16 mouse cellular contexts compared by ENCODE assay signal in the genomic region with DNA sequence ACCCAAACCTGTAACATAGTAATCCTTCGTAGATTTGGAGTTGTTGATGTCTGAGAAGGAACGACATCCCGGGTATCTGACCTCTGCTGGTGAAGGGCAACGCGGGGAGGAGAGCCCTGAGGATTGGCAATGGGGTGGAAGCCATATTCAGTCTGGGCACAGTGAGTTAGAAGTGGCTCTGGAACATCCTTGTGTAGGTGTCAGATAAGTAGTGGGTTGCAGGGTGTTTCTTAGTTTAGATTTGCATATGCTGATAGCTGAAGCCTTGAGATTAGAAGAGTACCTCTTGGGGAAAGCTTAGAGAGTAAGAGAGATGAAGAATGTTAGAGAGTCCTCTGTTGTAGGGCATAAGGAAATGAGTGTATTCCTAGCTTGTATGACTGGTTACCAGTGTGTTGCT. TPM values are rescaled to one million over a fixed set of nuclear protein-coding genes. Genes with fewer than 3 reads are reported as not detected.
DNase-seq lines count a peak whose midpoint lies in the region; ATAC-seq lines count a peak whose summit lies in the region.
"Had no signal": no experiment of that assay in that cellular context is flagged by ENCODE, and none has a peak within 500 bp of the region (broad histone marks: within the 10 kb centered on the region; RNA-seq: fewer than 3 reads in every experiment).

No protein-coding gene starts in this region.

- peaks cover 68% of the 10 kb centered on the region for H3K4me1 ChIP-seq in liver, embryonic 12.5 days
- H3K4me1 ChIP-seq in stomach, embryonic 15.5 days, result no peaks in the 10 kb centered on the region
- H3K4me1 ChIP-seq: hindbrain, embryonic 13.5 days; midbrain, embryonic 13.5 days had no signal

- peak overlapping the region; percentile 5 for H3K4me3 ChIP-seq in liver, embryonic 12.5 days
- no peak overlapping the region for H3K4me3 ChIP-seq in stomach, embryonic 15.5 days (replicated peaks)
- H3K4me3 ChIP-seq: hindbrain, embryonic 13.5 days; midbrain, embryonic 13.5 days had no signal

- H3K36me3 ChIP-seq in liver, embryonic 12.5 days, result peaks cover 69% of the 10 kb centered on the region
- H3K36me3 ChIP-seq in stomach, embryonic 15.5 days, result no peaks in the 10 kb centered on the region; the same call in 1 of the 2 replicates

- ATAC-seq in liver, embryonic 12.5 days, result peak; percentile 86
- ATAC-seq in stomach, embryonic 15.5 days (ENCODE audit: insufficient read depth, low FRiP score, low read depth), result peak; percentile 82; the same call in 1 of the 2 replicates
- ATAC-seq: forebrain, embryonic 14.5 days; midbrain, embryonic 13.5 days had no signal

- H3K9ac ChIP-seq in liver, embryonic 12.5 days, result 0 out of 2 replicates have a peak overlapping the region, but pooled peaks have one; percentile 5
- no peak overlapping the region for H3K9ac ChIP-seq in stomach, embryonic 15.5 days
- H3K9ac ChIP-seq: hindbrain, embryonic 13.5 days; lung, embryonic 14.5 days; midbrain, embryonic 13.5 days had no signal

- H3K27me3 ChIP-seq in liver, embryonic 12.5 days (replicated peaks), result no peaks in the 10 kb centered on the region
- H3K27me3 ChIP-seq in stomach, embryonic 15.5 days (replicated peaks), result no peaks in the 10 kb centered on the region
- H3K27me3 ChIP-seq: hindbrain, embryonic 13.5 days; midbrain, embryonic 13.5 days had no signal

- peak overlapping the region; percentile 48 for H3K4me2 ChIP-seq in liver, embryonic 12.5 days
- H3K4me2 ChIP-seq in stomach, embryonic 15.5 days, result no peak overlapping the region
- H3K4me2 ChIP-seq: hindbrain, embryonic 13.5 days; lung, embryonic 14.5 days; midbrain, embryonic 13.5 days had no signal

- peak overlapping the region; percentile 86 for H3K27ac ChIP-seq in liver, embryonic 12.5 days
- no peak overlapping the region for H3K27ac ChIP-seq in stomach, embryonic 15.5 days
- H3K27ac ChIP-seq: hindbrain, embryonic 13.5 days; macrophage; midbrain, embryonic 13.5 days had no signal

- 62% methylated on average over 5 of the region's 5 CpGs for WGBS in liver, embryonic 12.5 days (ENCODE audit: insufficient replicate concordance)
- WGBS in stomach, embryonic 15.5 days, result 85% methylated on average over 5 of the region's 5 CpGs

- no peaks in the 10 kb centered on the region for H3K9me3 ChIP-seq in liver, embryonic 12.5 days (replicated peaks)
- H3K9me3 ChIP-seq in stomach, embryonic 15.5 days, result no peaks in the 10 kb centered on the region
- H3K9me3 ChIP-seq: hindbrain, embryonic 13.5 days; midbrain, embryonic 13.5 days had no signal

- peak; percentile 17 for DNase-seq in spleen, adult 12 weeks (ENCODE audit: low spot score)
- DNase-seq in spleen, adult 18-20 months, result no peak
- DNase-seq in c-Kit-positive CD71-positive TER-119-positive erythroid progenitor cells, embryonic 14.5 days (ENCODE audit: low spot score), result peak; percentile 68
- DNase-seq in cerebellum, postnatal 14 days, result no peak
- no peak for DNase-seq in kidney, postnatal 14 days
- no peak for DNase-seq in right cerebral cortex, adult 18-20 months
- DNase-seq: B cell, adult 2 months; cerebellum, adult 8-10 months; heart, adult 11 months; lung, embryonic 14.5 days had no signal

RNA-seq across cellular contexts. Expression of a gene that starts 29.3 kb away (rescaled TPM):
- 36.3 and 38.4 TPM in 2 replicates for polyA plus RNA-seq in liver, embryonic 12.5 days (2016; fragmentation: Nextera tagmentation; extraction: Ambion mirVana)
- polyA plus RNA-seq in stomach, embryonic 15.5 days (2015; fragmentation: Nextera tagmentation; extraction: Ambion mirVana), result 38.9 and 39.9 TPM in 2 replicates

Comparison
In these comparisons a context has a peak if more than half of its experiments do, and no peak if none do; other contexts are left out.
1. DNase-seq: peak in spleen, adult 12 weeks (single experiment) and c-Kit-positive CD71-positive TER-119-positive erythroid progenitor cells, embryonic 14.5 days (single experiment); none in spleen, adult 18-20 months (0 of 2), cerebellum, postnatal 14 days (0 of 2), kidney, postnatal 14 days (single experiment) and right cerebral cortex, adult 18-20 months (single experiment).